Mouse (Mus musculus) CD8-positive naive resting alpha-beta T cell, adult 57 days (primary cell): ENCODE measurements around the gene Rhox4a. TPM values are rescaled to one million over a fixed set of nuclear protein-coding genes. Genes with fewer than 3 reads are reported as not detected.

ENCODE experiments used
- total RNA-seq: library from RNA; stranded (reverse); gene quantifications from one replicate; pipeline ENCODE4 v1.2.4, GENCODE M21; 2023

Gene Rhox4a
- total RNA-seq: not detected

GRCm38 (mm10) chrX:37265038-37265437 is at the start of gene Rhox4a:
Gene Rhox4a, plus strand, starts transcription at chrX:37265338.

GRCm38 (mm10) chrX:37222158-37222557 is 43.0 kb upstream of the Rhox4a start, which contains the start of gene Rhox1:
Gene Rhox1, minus strand, starts transcription at chrX:37222258.

GRCm38 (mm10) chrX:37244676-37245075 is 20.5 kb upstream of the Rhox4a start, which contains the start of gene Rhox2a:
Gene Rhox2a, plus strand, starts transcription at chrX:37244976.

GRCm38 (mm10) chrX:37249619-37250018 is 15.5 kb upstream of the Rhox4a start, which contains the start of gene Rhox3a:
Gene Rhox3a, plus strand, starts transcription at chrX:37249919.

Other genes with a start within 250 kb of the Rhox4a start
- not detected for gene Sowahd, start 216.5 kb upstream of the Rhox4a start, total RNA-seq
- 1,709 TPM for gene Rpl39, start 179.9 kb upstream of the Rhox4a start, total RNA-seq
- 27.5 TPM for gene Upf3b, start 155.0 kb upstream of the Rhox4a start, total RNA-seq
- gene Nkap, start 138.5 kb upstream of the Rhox4a start, total RNA-seq: 21.0 TPM
- gene Akap14, start 96.5 kb upstream of the Rhox4a start, total RNA-seq: not detected
- 85.7 TPM for gene Ndufa1, start 74.2 kb upstream of the Rhox4a start, total RNA-seq
- gene Rnf113a1, start 74.1 kb upstream of the Rhox4a start, total RNA-seq: 3.7 TPM
- not detected for gene Gm9, start 54.3 kb upstream of the Rhox4a start, total RNA-seq
- gene Rhox1, start 43.1 kb upstream of the Rhox4a start, total RNA-seq: not detected
- not detected for gene Rhox2a, start 20.4 kb upstream of the Rhox4a start, total RNA-seq
- gene Rhox3a, start 15.4 kb upstream of the Rhox4a start, total RNA-seq: not detected
- not detected for gene Rhox3a2, start 114.7 kb downstream of the Rhox4a start, total RNA-seq
- gene Rhox4a2, start 125.5 kb downstream of the Rhox4a start, total RNA-seq: not detected
- not detected for gene Rhox2b, start 146.7 kb downstream of the Rhox4a start, total RNA-seq
- not detected for gene Rhox4b, start 167.2 kb downstream of the Rhox4a start, total RNA-seq
- gene Rhox2c, start 188.3 kb downstream of the Rhox4a start, total RNA-seq: not detected
- gene Rhox3c, start 193.2 kb downstream of the Rhox4a start, total RNA-seq: not detected
- not detected for gene Rhox4c, start 215.0 kb downstream of the Rhox4a start, total RNA-seq
- not detected for gene Rhox2d, start 228.1 kb downstream of the Rhox4a start, total RNA-seq
- gene Rhox4d, start 249.0 kb downstream of the Rhox4a start, total RNA-seq: not detected